Mouse (Mus musculus) brain, adult 2 months (tissue): ENCODE measurements around the gene Fam69b.

ENCODE experiments used
- DNase-seq: peaks from one replicate; pipeline ENCODE4 v3.0.0; 2011; ENCODE audit warnings: low read depth, low spot score

The Fam69b gene

DNA sequence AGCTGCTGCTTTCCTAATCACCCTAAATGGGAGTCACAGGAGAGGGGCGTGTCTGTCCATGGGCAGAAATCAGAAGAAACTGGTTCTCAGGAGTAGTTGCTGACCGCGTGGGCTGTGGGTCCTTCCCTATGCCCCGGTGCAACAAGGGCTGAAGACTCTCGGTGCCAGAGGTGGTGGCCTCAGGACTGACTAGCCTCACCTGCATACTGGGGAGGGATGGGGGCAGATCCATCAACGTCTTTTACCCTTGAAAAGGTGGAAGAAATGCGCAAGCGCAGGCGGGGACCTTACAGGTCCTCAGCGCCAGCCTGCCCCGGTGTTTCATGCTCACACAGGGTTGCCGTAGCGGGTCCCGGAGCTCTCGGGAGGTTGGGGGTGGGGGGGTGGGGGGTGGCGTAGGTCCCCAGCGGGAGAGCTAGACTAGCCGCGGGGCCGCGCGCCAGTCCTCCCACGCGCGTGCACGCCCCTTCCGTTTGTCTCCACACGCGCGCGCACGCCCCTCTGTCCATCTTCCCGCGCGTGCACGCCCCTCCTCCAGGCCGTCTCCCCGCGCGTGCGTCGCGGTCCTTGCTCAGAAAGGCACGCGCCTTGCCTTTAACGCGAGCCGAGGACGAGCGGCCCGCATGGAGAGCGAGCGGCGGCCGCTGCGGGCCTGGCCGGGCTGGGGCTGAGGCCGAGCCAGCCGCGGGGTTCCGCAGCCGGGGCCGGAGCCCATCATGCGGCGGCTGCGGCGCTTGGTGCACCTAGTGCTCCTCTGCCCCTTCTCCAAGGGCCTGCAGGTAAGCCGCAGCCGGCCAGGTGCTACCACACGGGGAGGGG lies at the start of gene Fam69b:
Gene Fam69b (plus strand): TSS at position 537 of the 819 bp plus-strand sequence.
- peak; percentile 96 for DNase-seq

DNA sequence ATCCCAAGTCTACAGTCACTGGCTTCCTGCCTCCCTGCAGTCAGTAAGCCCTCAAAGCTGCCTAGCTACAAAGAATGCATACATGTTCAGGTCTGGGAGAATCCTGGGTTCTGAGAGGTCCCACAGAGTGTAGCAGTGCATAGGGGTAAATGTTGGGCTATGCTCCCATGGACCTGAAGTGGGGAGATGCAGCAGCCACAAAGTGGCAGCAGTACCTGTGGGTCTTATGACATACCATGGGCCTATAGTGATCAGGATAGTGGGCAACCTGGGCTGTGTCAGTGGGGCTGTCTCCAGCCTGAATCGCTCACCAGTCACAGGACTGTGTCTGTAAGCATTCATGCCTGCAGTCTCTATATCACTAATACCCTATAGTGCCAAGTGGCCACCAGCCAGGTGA lies 48.5 kb upstream of the Fam69b start, which contains the start of gene Egfl7:
Gene Egfl7 (plus strand): TSS at position 301 of the 400 bp plus-strand sequence.
- no peak for DNase-seq

DNA sequence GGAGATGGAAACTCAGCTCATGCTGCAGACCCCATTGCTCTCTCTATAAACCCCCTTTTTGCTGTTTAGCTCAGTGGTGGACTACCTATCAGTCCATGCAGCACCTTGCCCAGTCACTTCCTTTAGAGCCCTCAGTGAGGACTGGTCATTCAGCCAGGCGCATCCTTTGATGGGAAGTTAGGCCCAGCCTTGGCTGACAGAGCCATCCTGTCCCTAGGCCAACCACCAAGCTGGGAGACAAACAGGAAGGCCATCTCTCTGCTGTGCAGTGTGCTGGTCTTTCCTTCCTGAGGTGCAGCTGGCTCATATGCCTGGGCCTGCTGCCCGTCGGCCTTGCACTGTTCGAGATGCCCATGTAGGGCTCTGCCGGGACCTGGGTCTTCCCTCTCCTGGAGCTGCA lies 47.5 kb upstream of the Fam69b start:
- DNase-seq, result no peak

DNA sequence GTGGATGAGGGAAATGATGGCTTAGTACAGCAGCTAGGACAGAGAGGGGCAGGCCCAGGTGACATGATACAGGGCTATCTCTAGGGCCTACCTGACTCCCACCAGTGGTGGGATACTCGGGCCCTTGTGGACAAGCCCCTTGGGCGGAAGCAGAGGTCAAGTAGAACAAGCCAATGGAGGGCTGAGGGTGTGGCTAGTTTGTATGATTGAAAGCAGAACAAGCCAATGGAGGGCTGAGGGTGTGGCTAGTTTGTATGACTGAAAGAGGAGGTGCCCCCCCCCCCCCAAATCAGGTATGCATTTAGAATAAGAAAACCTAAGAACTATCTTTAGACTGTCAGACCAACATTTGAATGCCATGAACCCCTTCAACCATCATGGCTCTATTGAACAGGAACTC lies 46.1 kb upstream of the Fam69b start:
- DNase-seq, result no peak

DNA sequence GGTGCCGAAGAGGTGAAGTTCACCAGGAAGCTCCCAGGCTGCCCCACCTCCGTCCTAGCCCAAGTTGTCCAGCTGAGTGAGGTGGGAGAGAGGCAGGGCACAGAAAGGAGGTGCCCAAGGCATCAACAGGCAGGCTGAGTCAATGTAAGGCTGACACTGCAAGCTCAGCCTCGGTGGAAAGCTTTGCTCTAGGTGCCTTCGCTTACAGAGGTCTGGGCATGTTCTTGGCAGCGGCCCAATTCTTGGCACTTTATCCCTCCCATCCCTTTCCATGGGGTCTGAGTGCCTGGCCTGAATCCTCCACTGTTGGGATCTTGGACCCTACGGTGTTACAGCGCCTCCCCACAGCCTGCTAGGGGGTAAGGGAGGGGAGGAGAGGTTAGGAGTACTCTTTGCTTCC lies 45.5 kb upstream of the Fam69b start:
- no peak for DNase-seq

DNA sequence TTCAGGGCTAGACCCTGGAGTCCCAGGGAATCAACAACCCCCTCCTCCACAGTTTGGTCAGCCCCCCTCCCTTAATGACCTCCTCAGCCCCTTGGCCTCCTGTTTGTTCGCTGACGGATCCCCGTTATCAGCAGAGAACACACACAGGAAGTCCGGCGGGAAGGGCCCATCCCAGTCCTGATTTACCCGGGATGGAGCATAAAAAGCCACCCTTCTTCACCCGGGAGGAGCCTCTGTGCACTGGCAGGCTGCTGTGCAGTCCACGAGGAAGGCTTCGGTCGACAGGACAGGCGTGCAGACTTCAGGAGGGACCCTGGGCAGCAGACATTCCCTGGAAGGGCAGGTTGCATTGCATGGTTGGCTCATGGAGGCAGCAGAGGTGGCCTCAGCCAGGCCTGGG lies 44.6 kb upstream of the Fam69b start:
- DNase-seq, result no peak

DNA sequence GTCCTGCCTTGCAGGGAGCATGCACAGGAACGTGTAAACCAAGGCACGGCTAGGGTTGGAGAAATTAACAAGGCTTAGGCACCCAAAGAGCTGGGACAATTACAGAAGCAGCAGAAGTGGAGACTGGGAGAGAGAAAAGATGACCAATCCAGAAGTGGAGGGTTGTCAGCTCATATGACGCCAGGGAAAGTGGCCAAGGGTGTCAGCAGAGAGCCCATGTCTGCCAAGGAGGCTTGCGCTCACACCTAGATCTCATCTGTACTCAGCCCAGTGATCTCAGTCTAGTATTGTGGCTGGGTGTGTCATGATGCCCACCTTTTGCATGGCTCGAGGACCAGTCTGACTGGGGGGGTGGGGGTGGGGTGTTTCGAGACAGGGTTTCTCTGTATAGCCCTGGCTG lies 42.5 kb upstream of the Fam69b start:
- DNase-seq, result peak; percentile 60

DNA sequence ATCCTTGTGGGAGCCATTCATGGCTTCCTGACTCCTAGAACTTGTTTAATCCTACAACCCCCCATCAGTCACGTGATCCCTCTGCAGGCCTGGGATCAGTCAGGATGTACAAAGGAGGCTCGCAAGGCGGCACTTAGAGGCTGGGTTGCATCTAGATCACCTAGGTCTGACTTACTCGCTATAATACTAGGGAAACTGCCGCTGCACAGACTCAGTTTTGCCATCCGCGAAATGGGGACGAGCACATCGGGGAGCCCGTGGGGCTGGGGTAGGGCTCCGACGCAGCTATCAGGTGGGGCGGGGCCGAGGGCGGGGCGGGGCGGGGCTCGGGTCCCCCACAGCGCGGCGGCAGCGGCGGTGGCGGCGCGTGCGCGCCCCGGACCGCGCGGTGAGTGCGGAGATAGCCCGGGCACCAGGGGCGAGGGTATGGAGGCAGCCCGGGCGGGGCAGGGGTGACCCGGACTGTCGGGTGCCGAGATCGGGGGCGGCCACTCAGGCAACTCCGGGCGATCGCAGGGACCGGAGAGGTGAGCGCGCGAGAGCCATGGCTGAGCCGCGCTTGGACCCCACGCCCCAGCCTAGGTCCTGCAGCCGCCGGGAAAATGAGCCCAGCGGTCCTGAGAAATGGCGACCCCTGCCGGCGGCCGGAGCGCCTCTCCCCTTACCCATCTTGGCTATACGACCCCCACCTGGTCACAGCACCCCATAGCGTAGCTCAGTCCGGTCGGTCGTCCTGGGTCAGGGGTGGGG lies 41.8 kb upstream of the Fam69b start, which contains the start of gene Gm20532:
Gene Gm20532 (plus strand): TSS at position 346 of the 750 bp plus-strand sequence.
- peak; percentile 57 for DNase-seq

DNA sequence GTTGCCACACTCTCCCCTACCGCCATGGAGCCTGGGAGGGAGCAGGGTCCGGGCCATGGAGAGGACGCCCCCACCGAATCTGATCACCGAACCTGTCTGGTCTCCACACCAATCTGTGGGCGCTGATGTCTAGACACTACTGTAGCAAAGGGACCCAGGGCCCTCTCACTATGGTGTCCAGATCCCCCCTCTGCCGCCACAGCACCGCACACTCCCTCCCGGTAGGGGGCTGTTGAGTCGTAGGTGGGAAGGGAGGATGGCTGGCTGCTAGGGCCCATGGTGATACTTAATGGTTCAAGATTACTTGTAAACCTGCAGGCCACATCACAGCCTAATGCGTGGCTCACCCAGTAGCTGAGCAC lies 41.2 kb upstream of the Fam69b start:
- no peak for DNase-seq

DNA sequence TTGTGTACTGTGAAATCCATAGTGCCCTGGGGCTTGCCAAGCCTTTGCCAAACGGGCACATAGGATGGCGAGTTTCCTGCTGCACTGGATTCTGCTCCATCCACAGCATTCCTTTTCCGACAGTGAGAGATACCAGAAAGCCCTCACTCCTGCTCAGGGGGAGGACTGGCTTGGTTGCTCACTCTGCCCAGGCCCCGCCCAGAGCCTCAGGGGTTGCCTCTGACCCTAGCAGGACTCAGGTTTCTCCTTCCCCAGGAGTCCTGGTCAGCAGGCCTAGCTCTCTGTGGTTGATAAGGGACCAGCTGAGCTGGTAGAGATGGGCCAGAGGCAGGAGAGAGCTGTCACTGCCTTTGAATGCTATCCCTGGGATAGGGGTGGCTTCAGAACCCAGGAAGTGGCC lies 39.7 kb upstream of the Fam69b start:
- no peak for DNase-seq

DNA sequence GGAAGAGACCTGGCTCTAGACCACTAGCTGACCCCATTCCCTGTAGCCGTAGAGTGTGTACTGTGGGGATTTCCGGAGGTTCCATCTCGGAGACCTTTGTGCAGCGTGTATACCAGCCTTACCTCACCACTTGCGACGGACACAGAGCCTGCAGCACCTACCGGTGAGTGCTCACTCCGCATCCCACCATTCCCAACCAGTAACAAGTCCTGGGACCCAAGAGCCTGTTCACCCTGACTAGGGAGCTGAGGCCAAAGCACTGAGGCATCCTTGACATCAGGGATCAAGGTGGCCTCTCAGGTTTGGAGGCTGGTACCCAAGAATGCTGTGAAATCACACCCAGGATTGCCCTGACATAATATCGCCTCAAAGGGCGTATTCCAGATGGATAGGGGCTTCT lies 39.0 kb upstream of the Fam69b start:
- no peak for DNase-seq

DNA sequence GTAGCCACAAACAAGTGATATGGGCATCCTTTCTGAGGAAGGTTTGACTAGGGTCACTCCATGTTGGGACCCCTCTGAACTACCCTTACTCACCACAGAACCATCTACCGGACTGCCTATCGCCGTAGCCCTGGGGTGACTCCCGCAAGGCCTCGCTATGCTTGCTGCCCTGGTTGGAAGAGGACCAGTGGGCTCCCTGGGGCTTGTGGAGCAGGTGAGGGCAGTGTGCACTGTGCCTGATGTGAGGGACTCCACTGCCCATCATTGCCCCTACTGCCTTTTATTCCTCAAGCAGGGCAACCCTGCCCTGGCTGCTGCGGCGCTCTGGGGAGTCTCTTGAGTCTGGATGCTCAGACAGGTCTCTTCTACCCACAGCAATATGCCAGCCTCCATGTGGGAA lies 38.0 kb upstream of the Fam69b start:
- DNase-seq, result no peak

DNA sequence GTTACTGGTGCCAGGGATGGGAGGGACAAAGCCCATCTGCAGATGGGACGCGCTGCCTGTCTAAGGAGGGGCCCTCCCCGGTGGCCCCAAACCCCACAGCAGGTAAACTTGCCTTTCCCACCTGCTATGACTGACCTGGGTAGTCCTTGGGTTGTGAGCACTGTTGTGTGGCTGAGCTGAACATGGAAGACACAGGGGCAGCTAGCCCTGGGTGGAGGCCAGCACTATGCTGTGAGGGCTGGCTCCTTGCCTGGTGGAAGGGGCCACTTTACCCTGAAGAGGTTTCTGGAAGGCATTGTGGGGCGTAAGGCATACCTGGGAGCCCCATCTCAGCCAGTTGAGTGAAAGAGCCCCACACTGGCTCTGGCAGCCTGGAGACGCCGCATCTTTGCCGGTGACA lies 37.3 kb upstream of the Fam69b start:
- DNase-seq, result no peak

DNA sequence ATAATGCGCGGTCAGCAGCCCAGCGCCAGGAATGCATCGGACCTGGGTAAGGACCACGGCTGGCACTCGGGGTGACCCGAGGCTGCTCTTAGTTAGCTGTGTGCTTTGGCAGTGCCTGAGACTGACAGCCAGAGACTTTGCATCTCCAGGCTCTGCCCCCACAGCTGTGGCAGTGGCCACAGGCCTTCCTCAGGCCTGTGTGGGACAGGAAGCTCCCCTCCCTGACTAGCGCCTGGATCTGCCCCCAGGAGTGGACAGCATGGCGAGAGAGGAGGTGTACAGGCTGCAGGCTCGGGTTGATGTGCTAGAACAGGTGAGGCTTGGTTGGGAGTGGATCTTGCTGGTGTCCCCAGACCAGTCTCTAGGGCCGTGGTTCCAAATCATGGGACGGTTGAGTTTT lies 36.8 kb upstream of the Fam69b start:
- no peak for DNase-seq

DNA sequence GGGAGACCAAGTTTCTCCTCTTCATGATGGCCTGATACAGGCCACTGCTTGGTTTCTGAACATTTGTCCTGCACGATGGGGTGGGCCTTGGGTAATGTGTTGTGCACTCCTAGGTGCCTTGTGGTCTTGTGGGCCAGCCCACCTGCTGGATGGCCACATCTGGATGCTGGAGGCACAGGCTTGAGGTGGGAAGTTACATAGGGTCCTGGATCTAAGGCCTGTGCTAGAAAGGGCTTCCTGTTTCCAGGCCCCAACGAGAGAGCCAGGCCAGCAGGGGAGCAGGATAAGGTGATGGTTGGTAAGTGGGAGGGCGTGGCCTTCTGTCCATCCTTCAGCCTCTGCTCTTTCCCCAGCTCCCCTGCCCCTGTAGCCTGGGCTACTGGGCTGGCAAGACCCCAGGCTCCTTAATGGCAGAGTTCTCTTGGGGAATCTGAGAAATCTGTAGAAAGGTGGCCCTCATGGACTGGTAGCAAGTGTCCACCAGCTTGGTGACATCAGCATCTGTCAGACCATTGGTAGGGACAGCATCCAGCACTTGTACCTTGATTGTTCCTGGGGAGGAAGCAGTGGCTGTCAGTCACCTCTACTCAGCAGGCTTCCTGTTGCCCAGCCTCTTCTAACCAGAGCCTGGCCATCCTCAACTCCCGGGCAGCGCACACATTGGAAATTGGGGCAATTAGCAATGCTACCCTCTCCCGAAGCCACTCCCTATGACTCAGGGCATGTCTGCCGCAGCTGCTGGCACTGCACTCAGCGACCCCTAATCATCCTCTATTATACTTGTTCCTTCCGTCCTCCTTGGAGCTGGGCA lies 34.8 kb upstream of the Fam69b start:
- no peak for DNase-seq

DNA sequence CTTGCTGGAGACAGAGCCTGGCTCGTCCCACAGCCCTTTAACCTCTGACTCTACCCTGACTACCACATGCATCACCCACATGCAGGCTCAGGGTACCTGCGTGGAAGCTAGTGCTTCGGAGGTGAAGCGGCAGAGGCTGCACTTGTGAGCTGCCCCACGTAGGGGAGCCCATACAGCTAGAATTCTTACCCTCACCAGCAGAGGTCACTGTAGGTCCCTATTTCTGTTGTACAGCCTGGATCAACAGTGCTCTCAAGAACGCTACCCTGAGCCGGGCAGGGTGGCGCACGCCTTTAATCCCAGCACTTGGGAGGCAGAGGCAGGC lies 34.3 kb upstream of the Fam69b start:
- DNase-seq, result peak; percentile 60

DNA sequence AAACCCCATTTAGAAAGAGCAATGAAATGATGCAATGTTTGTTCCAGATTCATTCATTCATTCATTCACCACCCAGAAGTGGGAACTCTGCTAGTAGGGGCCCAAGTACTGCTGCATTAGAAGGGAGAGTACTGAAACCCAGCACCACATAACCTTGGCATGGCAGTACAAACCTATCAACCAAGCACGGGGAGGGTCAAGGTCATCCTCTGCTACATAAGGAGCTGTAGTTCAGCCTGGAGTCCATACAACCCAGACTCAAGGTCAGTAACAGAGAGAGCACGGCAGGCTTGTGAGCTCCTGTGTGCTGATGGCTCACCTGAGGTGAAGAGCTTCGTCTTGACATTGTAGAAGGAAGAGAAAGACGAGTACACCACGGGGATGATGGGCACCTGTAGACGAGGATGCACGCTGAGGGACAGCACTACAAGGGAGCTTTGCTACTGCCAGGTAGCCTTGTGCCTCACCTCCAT lies 33.8 kb upstream of the Fam69b start:
- DNase-seq, result no peak

DNA sequence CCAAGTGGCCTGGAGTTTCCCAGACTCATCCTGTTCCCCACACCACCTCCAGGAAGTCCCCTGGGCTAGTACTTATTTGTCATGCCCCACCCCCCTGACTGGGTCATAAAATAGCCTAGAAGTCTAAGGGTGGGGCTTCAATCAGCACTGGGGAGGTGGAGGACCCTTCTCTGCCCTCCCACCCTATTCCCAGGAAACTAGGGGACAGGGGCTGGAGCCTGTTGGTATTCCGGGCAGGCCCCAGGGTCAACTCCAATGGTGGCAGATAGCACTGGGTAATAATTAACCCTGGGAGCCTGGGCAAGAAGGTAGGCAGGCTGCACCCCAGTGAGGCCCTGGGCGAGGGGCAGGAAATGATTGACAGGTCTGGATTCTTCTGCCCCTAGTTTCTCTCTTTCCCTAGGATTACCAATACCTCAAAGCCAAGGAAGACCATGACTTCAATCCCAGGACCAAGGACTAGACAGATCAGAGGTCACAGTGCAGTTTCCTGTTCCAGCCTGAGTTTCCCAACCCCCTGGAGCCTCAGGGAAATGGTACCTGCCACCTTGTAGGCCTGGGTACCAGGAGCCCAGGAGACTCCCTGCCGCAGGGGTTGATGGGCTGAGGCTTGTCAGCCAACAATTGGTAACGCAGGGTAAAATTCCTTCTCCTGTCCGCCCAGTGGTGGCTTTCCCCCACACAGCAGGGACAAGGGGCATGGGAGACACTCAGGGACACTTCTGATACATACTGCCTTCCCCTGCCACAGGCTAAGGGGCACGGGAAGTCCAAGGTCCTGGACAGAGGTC lies 33.1 kb upstream of the Fam69b start:
- DNase-seq, result no peak

DNA sequence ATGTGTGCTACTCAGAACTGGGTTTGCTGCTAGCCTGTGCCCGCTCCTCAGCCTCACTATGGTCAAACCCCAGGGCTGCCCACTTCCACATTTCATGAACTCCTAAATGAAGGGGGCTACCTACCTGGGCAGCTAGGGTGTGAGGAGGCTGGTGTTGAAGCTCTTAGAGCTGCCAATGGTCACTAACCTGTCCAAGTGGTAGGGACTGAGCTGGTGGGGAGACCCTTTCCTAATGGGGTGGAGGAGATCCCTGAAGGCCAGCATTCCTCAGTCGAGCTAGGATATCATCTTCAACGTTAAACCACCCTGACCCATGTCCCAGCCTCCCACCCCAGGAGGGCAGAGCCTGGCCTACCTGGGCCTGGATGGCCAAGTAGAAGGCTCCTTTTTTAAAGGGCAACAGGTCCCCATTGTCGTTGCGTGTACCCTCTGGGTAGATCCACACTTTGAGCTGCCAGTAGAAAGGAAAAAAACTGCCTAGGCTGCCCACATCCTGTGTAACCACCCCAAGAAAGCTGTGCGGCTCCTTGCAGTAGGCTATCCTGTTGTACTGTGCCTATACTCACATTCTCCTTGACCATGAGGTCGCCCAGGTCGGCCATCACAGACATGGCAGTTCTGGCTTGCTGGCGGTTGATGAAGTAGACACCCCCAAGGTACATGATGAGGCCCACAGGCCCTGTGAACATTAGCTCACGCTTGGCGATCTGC lies 32.4 kb upstream of the Fam69b start:
- no peak for DNase-seq

DNA sequence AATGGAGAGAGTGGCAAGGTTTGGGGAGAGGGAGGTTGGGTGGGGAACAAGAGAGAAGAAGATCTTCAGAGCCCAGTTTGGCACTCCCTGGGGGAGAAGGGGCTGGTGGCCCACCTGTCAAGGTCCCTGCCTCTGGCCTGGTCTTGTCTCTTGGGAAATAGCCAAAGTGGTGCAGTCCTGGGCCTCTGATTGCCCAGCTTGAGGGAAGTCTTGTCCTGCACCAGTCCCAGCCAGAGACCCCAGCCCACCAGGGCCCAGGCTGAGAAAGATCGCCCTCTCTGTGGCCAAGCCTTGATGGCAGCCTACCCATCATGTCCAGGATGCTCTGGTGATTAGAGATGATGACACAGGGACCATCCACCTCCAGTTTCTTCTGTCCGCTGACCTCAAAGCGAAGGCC lies 31.4 kb upstream of the Fam69b start:
- DNase-seq, result no peak

DNA sequence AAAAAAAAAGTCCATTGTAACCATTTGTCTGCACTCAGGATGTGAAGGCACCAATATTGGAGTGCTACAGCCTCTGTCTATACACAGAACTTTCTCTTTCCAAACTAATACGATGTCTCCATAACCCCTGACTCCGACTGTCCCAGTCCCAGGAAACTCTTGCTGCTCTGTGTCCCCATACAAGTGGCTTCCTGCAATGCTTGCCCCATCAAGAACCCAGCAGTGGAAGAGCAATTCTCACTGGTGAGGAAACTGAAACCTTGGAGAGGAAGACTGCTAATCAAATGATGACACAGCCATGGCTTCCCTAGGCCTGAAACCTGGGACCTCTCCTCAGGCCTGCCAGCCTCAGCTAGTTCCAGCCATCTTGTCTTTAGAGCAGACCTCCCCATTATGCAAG lies 30.4 kb upstream of the Fam69b start:
- DNase-seq, result no peak
